Comparison of ENCODE assay signal across 27 mouse cellular contexts in the genomic region with DNA sequence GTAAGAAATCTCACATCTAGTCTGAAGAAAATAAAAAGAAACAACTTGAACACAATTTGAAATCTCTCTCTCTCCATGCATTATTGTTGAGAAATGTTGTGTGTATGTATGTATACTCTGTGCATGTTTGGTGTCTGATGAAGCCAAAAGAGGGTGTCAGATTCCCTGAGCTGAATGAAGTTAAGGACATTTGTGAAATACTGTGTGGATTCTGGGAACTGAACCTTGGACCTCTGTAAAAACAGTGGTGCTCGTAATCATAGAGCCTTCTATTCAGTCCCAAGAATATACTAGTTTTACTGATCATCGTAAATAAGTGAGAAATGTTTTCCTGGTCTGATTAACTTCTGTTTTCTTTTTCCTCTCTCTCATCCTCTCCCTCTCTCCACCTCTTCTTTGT. TPM values are rescaled to one million over a fixed set of nuclear protein-coding genes. Genes with fewer than 3 reads are reported as not detected.
DNase-seq lines count a peak whose midpoint lies in the region; ATAC-seq and TF ChIP-seq lines count a peak whose summit lies in the region.
"Had no signal": no experiment of that assay in that cellular context is flagged by ENCODE, and none has a peak within 500 bp of the region (broad histone marks: within the 10 kb centered on the region; RNA-seq: fewer than 3 reads in every experiment).

No protein-coding gene starts in this region.

- H3K4me3 ChIP-seq in liver, adult 2 months (ENCODE audit: insufficient read depth, low read depth, low read length): no peak overlapping the region
- no peak overlapping the region for H3K4me3 ChIP-seq in liver, embryonic 16.5 days (ENCODE audit: low read depth, low read length)
- H3K4me3 ChIP-seq in liver, embryonic 12.5 days: no peak overlapping the region
- H3K4me3 ChIP-seq in liver, postnatal 0 days (ENCODE audit: low read depth, low read length): no peak overlapping the region
- no peak overlapping the region for H3K4me3 ChIP-seq in liver, embryonic 11.5 days (ENCODE audit: low read depth, low read length)
- no peak overlapping the region for H3K4me3 ChIP-seq in CH12.LX (replicated peaks in 1 of 3; ENCODE audit: low read depth in 2 of 3, low read length in 2 of 3, poor library complexity in 1 of 3)

- peaks cover 13% of the 10 kb centered on the region for H3K4me1 ChIP-seq in liver, adult 2 months (ENCODE audit: control insufficient read depth, insufficient read depth, low read length)
- H3K4me1 ChIP-seq in liver, embryonic 16.5 days (ENCODE audit: control insufficient read depth, low read depth, low read length): no peaks in the 10 kb centered on the region
- H3K4me1 ChIP-seq in liver, embryonic 12.5 days: 0 out of 2 replicates have a peak, but pooled peaks cover 8% of the 10 kb centered on the region
- H3K4me1 ChIP-seq in liver, postnatal 0 days (ENCODE audit: insufficient read depth): no peaks in the 10 kb centered on the region
- H3K4me1 ChIP-seq in liver, embryonic 11.5 days (replicated peaks; ENCODE audit: control insufficient read depth, insufficient read depth, low read length): no peaks in the 10 kb centered on the region
- H3K4me1 ChIP-seq in CH12.LX (ENCODE audit: control insufficient read depth in 1 of 2, insufficient read depth in 2 of 2): peaks cover 0 to 4% of the 10 kb centered on the region in 2 experiments; a peak in 1 of 4 replicates

- TF ChIP-seq RAD21 in CH12.LX (IDR thresholded peaks at IDR 0.05; ENCODE audit: low read depth, low read length): no peak

- peaks cover 15% of the 10 kb centered on the region for H3K36me3 ChIP-seq in liver, adult 2 months (ENCODE audit: control insufficient read depth, insufficient read depth, low read length)
- H3K36me3 ChIP-seq in liver, embryonic 16.5 days (ENCODE audit: control insufficient read depth, insufficient read depth): peaks cover 2% of the 10 kb centered on the region
- peaks cover 20% of the 10 kb centered on the region for H3K36me3 ChIP-seq in liver, embryonic 12.5 days
- H3K36me3 ChIP-seq in liver, postnatal 0 days (replicated peaks; ENCODE audit: insufficient read depth, low read length): peaks cover 8% of the 10 kb centered on the region; the same call in 1 of the 2 replicates
- peaks cover 8% of the 10 kb centered on the region; the same call in 1 of the 2 replicates for H3K36me3 ChIP-seq in liver, embryonic 11.5 days (ENCODE audit: control insufficient read depth, insufficient read depth, low read length)
- peaks cover 13 to 62% of the 10 kb centered on the region in 2 experiments for H3K36me3 ChIP-seq in CH12.LX (replicated peaks in 1 of 2; ENCODE audit: control insufficient read depth in 1 of 2, insufficient read depth in 1 of 2, low read length in 1 of 2)

- no peak for TF ChIP-seq POLR2A in liver, adult 2 months (IDR thresholded peaks at IDR 0.05; ENCODE audit: extremely low read depth, insufficient read depth, low read length)
- TF ChIP-seq POLR2A in CH12.LX (IDR thresholded peaks at IDR 0.05; ENCODE audit: low read depth, low read length): no peak

- H3K27ac ChIP-seq in liver, adult 2 months (replicated peaks; ENCODE audit: insufficient read depth, low read depth, low read length): no peak overlapping the region; the same call in 1 of the 2 replicates
- H3K27ac ChIP-seq in liver, embryonic 16.5 days (ENCODE audit: low read length): no peak overlapping the region
- no peak overlapping the region for H3K27ac ChIP-seq in liver, embryonic 12.5 days
- H3K27ac ChIP-seq in liver, postnatal 0 days (ENCODE audit: low read depth): peak overlapping the region; percentile 55; the same call in 1 of the 2 replicates
- no peak overlapping the region for H3K27ac ChIP-seq in liver, embryonic 11.5 days (ENCODE audit: low read depth, low read length)
- H3K27ac ChIP-seq in CH12.LX (ENCODE audit: insufficient read depth, low read depth): no peak overlapping the region

- no peaks in the 10 kb centered on the region for H3K27me3 ChIP-seq in liver, adult 2 months (ENCODE audit: control insufficient read depth, insufficient read depth, low read length)
- no peaks in the 10 kb centered on the region for H3K27me3 ChIP-seq in liver, embryonic 16.5 days (ENCODE audit: control insufficient read depth, insufficient read depth, low read depth, low read length)
- H3K27me3 ChIP-seq in liver, embryonic 12.5 days (replicated peaks): no peaks in the 10 kb centered on the region
- no peaks in the 10 kb centered on the region for H3K27me3 ChIP-seq in liver, postnatal 0 days (ENCODE audit: insufficient read depth, low read length)
- H3K27me3 ChIP-seq in liver, embryonic 11.5 days (replicated peaks; ENCODE audit: control insufficient read depth, insufficient read depth, low read length): no peaks in the 10 kb centered on the region
- no peaks in the 10 kb centered on the region for H3K27me3 ChIP-seq in CH12.LX (replicated peaks)
- H3K27me3 ChIP-seq: Patski had no signal

- no peak overlapping the region for H3K9ac ChIP-seq in liver, adult 2 months (ENCODE audit: low read depth, low read length)
- H3K9ac ChIP-seq in liver, embryonic 16.5 days (ENCODE audit: low read depth, low read length): no peak overlapping the region
- H3K9ac ChIP-seq in liver, embryonic 12.5 days: no peak overlapping the region
- no peak overlapping the region for H3K9ac ChIP-seq in liver, postnatal 0 days (replicated peaks)
- no peak overlapping the region for H3K9ac ChIP-seq in liver, embryonic 11.5 days (ENCODE audit: low read depth, low read length)
- H3K9ac ChIP-seq in CH12.LX (ENCODE audit: insufficient read depth, low read depth): no peak overlapping the region

- 19% methylated on average over 2 of the region's 2 CpGs for WGBS in liver, adult 2 months
- WGBS in liver, embryonic 16.5 days (ENCODE audit: insufficient replicate concordance): 80% methylated on average over 2 of the region's 2 CpGs
- 84% methylated on average over 2 of the region's 2 CpGs for WGBS in liver, embryonic 12.5 days (ENCODE audit: insufficient replicate concordance)
- WGBS in liver, postnatal 0 days (ENCODE audit: insufficient replicate concordance): 79% methylated on average over 2 of the region's 2 CpGs
- WGBS in liver, embryonic 11.5 days: 90% methylated on average over 2 of the region's 2 CpGs

- H3K4me2 ChIP-seq in liver, embryonic 16.5 days (ENCODE audit: low read depth, low read length): no peak overlapping the region
- H3K4me2 ChIP-seq in liver, embryonic 12.5 days: no peak overlapping the region
- H3K4me2 ChIP-seq in liver, postnatal 0 days (ENCODE audit: low read depth, low read length): no peak overlapping the region
- no peak overlapping the region for H3K4me2 ChIP-seq in liver, embryonic 11.5 days
- H3K4me2 ChIP-seq in CH12.LX (ENCODE audit: insufficient read depth, low read depth, poor library complexity, severe bottlenecking): no peak overlapping the region

- H3K79me2 ChIP-seq in liver, adult 2 months (ENCODE audit: control insufficient read depth, insufficient read depth, low read length): peaks cover 9% of the 10 kb centered on the region; the same call in 1 of the 2 replicates
- peaks cover 62% of the 10 kb centered on the region for H3K79me2 ChIP-seq in CH12.LX (replicated peaks; ENCODE audit: control insufficient read depth, extremely low read depth, insufficient read depth, poor library complexity, severe bottlenecking)

- in situ Hi-C loops in CH12.LX (cut with MboI; ENCODE audit: low pct_ligation_motif_present, low pct_unique_long_range_greater_than_20kb, low sequenced_read_pairs): no loop called here

- dilution Hi-C loops in CH12.LX (cut with MboI; ENCODE audit: extremely low pct_ligation_motif_present, extremely low pct_unique_long_range_greater_than_20kb, low sequenced_read_pairs): no loop called here

- peak; percentile 43; the same call in 1 of the 2 replicates for ATAC-seq in liver, embryonic 16.5 days (ENCODE audit: low read depth)
- ATAC-seq in liver, embryonic 12.5 days: no peak
- ATAC-seq in liver, postnatal 0 days: peak; percentile 66
- no peak for ATAC-seq in liver, embryonic 11.5 days (replicated peaks; ENCODE audit: low FRiP score)
- ATAC-seq: activated CD4-positive, CD25-positive, alpha-beta regulatory T cell, adult 4 months; CD4-positive, CD25-positive, alpha-beta regulatory T cell, adult 4 months; Patski had no signal

- peak; percentile 77 for DNase-seq in liver, adult 2 months (ENCODE audit: extremely low read depth, low read depth, low spot score)
- DNase-seq in liver (no peak), CH12.LX (ENCODE audit: extremely low read depth) (no peak)
- DNase-seq in liver, postnatal 0 days: no peak
- DNase-seq in liver, embryonic 11.5 days (ENCODE audit: low spot score): no peak
- DNase-seq in urinary bladder, postnatal 36 days (ENCODE audit: low spot score in 2 of 2): no peak
- DNase-seq: adrenal gland, adult 2 months; adrenal gland, adult 8-10 months; adrenal gland, postnatal 10 days; adrenal gland, postnatal 14 days; adrenal gland, postnatal 25 days; adrenal gland, postnatal 36 days; B cell, adult 2 months; cerebellum, adult 11 months; cerebellum, adult 11-12 months; cerebellum, adult 18-20 months had no signal

- H3K9me3 ChIP-seq in liver, embryonic 16.5 days (replicated peaks; ENCODE audit: control insufficient read depth, low read length): no peaks in the 10 kb centered on the region
- H3K9me3 ChIP-seq in liver, embryonic 12.5 days (replicated peaks): no peaks in the 10 kb centered on the region
- no peaks in the 10 kb centered on the region for H3K9me3 ChIP-seq in liver, postnatal 0 days (ENCODE audit: low read length)
- H3K9me3 ChIP-seq in liver, embryonic 11.5 days (ENCODE audit: control insufficient read depth, low read length): no peaks in the 10 kb centered on the region
- H3K9me3 ChIP-seq in CH12.LX (replicated peaks; ENCODE audit: low read length): no peaks in the 10 kb centered on the region
- H3K9me3 ChIP-seq: G1E had no signal

- no peak for TF ChIP-seq CTCF in liver, adult 2 months (IDR thresholded peaks at IDR 0.05; ENCODE audit: low read depth, low read length)
- no peak for TF ChIP-seq CTCF in liver, postnatal 0 days (IDR thresholded peaks at IDR 0.05; ENCODE audit: low read depth)
- TF ChIP-seq CTCF in CH12.LX (conservative IDR thresholded peaks at IDR 0.05 in 1 of 2, IDR thresholded peaks at IDR 0.05 in 1 of 2; ENCODE audit: low read depth in 2 of 2, low read length in 2 of 2): no peak

- no peak for TF ChIP-seq EP300 in liver, postnatal 0 days (IDR thresholded peaks at IDR 0.05; ENCODE audit: low read depth)
- TF ChIP-seq EP300 in CH12.LX (IDR thresholded peaks at IDR 0.05; ENCODE audit: low read length): no peak

RNA-seq across cellular contexts. Expression of gene Aff4, which starts 16.4 kb away (rescaled TPM):
- 32.1 and 40.3 TPM in 2 replicates for total RNA-seq in liver, adult 2 months (2014; rRNA removed)
- polyA plus RNA-seq in liver, adult 2 months (2012; rRNA removed): 7.3 and 8.1 TPM in 2 replicates
- 8.3 and 8.6 TPM in 2 replicates for polyA plus RNA-seq in liver, embryonic 16.5 days (2015; fragmentation: Nextera tagmentation; extraction: Ambion mirVana)
- 18.8 and 19.8 TPM in 2 replicates for polyA plus RNA-seq in liver, embryonic 12.5 days (2016; fragmentation: Nextera tagmentation; extraction: Ambion mirVana)
- 9.1 and 12.4 TPM in 2 replicates for polyA plus RNA-seq in liver, postnatal 0 days (2015; fragmentation: Nextera tagmentation; extraction: Ambion mirVana)
- polyA plus RNA-seq in liver, embryonic 11.5 days (2014; fragmentation: Nextera tagmentation; extraction: Ambion mirVana): 16.5 and 17.3 TPM in 2 replicates
- 19.8 and 24.0 TPM in 2 replicates for total RNA-seq in CH12.LX (2012; rRNA removed)
- 22.1 and 25.7 TPM in 2 replicates for total RNA-seq in CH12.LX (2014; rRNA removed)
- 50.6 and 51.4 TPM in 2 replicates for polyA plus RNA-seq in CH12.LX (2012; ENCODE audit: insufficient read length, low read depth)

RNA-seq across cellular contexts. Expression of gene Zcchc10, which starts 42.6 kb away (rescaled TPM):
- total RNA-seq in liver, adult 2 months (2014; rRNA removed): 0.37 and 0.74 TPM in 2 replicates
- polyA plus RNA-seq in liver, adult 2 months (2012; rRNA removed): 1.8 and 2.5 TPM in 2 replicates
- 6.0 and 7.3 TPM in 2 replicates for polyA plus RNA-seq in liver, embryonic 16.5 days (2015; fragmentation: Nextera tagmentation; extraction: Ambion mirVana)
- polyA plus RNA-seq in liver, embryonic 12.5 days (2016; fragmentation: Nextera tagmentation; extraction: Ambion mirVana): 18.3 and 19.8 TPM in 2 replicates
- 6.0 and 7.4 TPM in 2 replicates for polyA plus RNA-seq in liver, postnatal 0 days (2015; fragmentation: Nextera tagmentation; extraction: Ambion mirVana)
- polyA plus RNA-seq in liver, embryonic 11.5 days (2014; fragmentation: Nextera tagmentation; extraction: Ambion mirVana): 36.7 and 37.9 TPM in 2 replicates
- total RNA-seq in CH12.LX (2012; rRNA removed) (4.9 and 8.7 TPM in 2 replicates), CH12.LX (2014; rRNA removed) (20.7 and 24.3 TPM in 2 replicates)
- polyA plus RNA-seq in CH12.LX (2012; ENCODE audit: insufficient read length, low read depth): 72.4 and 74.2 TPM in 2 replicates

RNA-seq across cellular contexts. Expression of gene Leap2, which starts 55.9 kb away (rescaled TPM):
- 133 and 140 TPM in 2 replicates for total RNA-seq in liver, adult 2 months (2014; rRNA removed)
- 114 and 168 TPM in 2 replicates for polyA plus RNA-seq in liver, adult 2 months (2012; rRNA removed)
- 71.4 and 78.2 TPM in 2 replicates for polyA plus RNA-seq in liver, embryonic 16.5 days (2015; fragmentation: Nextera tagmentation; extraction: Ambion mirVana)
- polyA plus RNA-seq in liver, embryonic 12.5 days (2016; fragmentation: Nextera tagmentation; extraction: Ambion mirVana): 5.3 and 5.4 TPM in 2 replicates
- polyA plus RNA-seq in liver, postnatal 0 days (2015; fragmentation: Nextera tagmentation; extraction: Ambion mirVana): 198 and 209 TPM in 2 replicates
- 5.1 and 6.5 TPM in 2 replicates for polyA plus RNA-seq in liver, embryonic 11.5 days (2014; fragmentation: Nextera tagmentation; extraction: Ambion mirVana)
- total RNA-seq in CH12.LX (2012; rRNA removed) (not detected in 2 replicates), CH12.LX (2014; rRNA removed) (not detected in 2 replicates)
- not detected in 2 replicates for polyA plus RNA-seq in CH12.LX (2012; ENCODE audit: insufficient read length, low read depth)
- total RNA-seq: adrenal gland, adult 18-20 months; adrenal gland, adult 2 months; adrenal gland, adult 8-10 months; adrenal gland, postnatal 25 days; adrenal gland, postnatal 36 days; ES-E14; G1E; MEL had no signal
- polyA plus RNA-seq: activated CD4-positive, CD25-positive, alpha-beta regulatory T cell, adult 4 months; adrenal gland, adult 2 months; brain, embryonic 14.5 days; C2C12; G1E had no signal

Comparison
In these comparisons a context has a peak if more than half of its experiments do, and no peak if none do; other contexts are left out.
1. ATAC-seq: peak in liver, embryonic 16.5 days (single experiment) and liver, postnatal 0 days (single experiment); none in liver, embryonic 12.5 days (single experiment) and liver, embryonic 11.5 days (single experiment).